Mouse (Mus musculus): ENCODE measurements around the gene Ppfibp2. TPM values are rescaled to one million over a fixed set of nuclear protein-coding genes. Genes with fewer than 3 reads are reported as not detected.

The Ppfibp2 gene
- polyA plus RNA-seq, 1 experiment = 0.60 TPM

GRCm38 (mm10) chr7:107699926-107700325 is 104.9 kb downstream of the Ppfibp2 start:
- TF ChIP-seq POLR2A (IDR thresholded peaks at IDR 0.05; ENCODE audit: insufficient read length, low read depth) = no peak
- no peak for TF ChIP-seq MYOG (IDR thresholded peaks at IDR 0.05; ENCODE audit: control insufficient read depth in 1 of 3, insufficient read depth in 1 of 3, insufficient read length in 2 of 3, low read depth in 2 of 3)
- no peak for TF ChIP-seq SRF (IDR thresholded peaks at IDR 0.05; ENCODE audit: control insufficient read depth, insufficient read length, low read depth)
- TF ChIP-seq MYOD1 (IDR thresholded peaks at IDR 0.05; ENCODE audit: control insufficient read depth in 1 of 3, insufficient read length in 2 of 3, low read depth in 2 of 3) = no peak
- no peak for TF ChIP-seq REST (IDR thresholded peaks at IDR 0.05; ENCODE audit: insufficient read depth, insufficient read length)
- no peak for TF ChIP-seq POLR2AphosphoS2 (IDR thresholded peaks at IDR 0.05; ENCODE audit: insufficient read length, low read depth)
- no peak for TF ChIP-seq TCF12 (IDR thresholded peaks at IDR 0.05; ENCODE audit: insufficient read depth, poor library complexity, severe bottlenecking)
- no peak for TF ChIP-seq E2F4 (IDR thresholded peaks at IDR 0.05; ENCODE audit: insufficient read depth)
- TF ChIP-seq TCF3 (IDR thresholded peaks at IDR 0.05; ENCODE audit: insufficient read length, low read depth) = no peak
- TF ChIP-seq CEBPB (IDR thresholded peaks at IDR 0.05; ENCODE audit: insufficient read depth, poor library complexity, severe bottlenecking) = no peak
- TF ChIP-seq USF1 (IDR thresholded peaks at IDR 0.05; ENCODE audit: low read depth) = no peak
- no peak for TF ChIP-seq MAX (IDR thresholded peaks at IDR 0.05; ENCODE audit: low read depth)
- no peak overlapping the region for H3K4me3 ChIP-seq
- no peak overlapping the region for H3ac ChIP-seq (ENCODE audit: control insufficient read depth, insufficient read length)
- H3K36me3 ChIP-seq (ENCODE audit: control insufficient read depth, insufficient read depth) = no peaks in the 10 kb centered on the region
- H3K79me2 ChIP-seq (ENCODE audit: control insufficient read depth, insufficient read depth) = no peaks in the 10 kb centered on the region
- H3K27me3 ChIP-seq (ENCODE audit: control insufficient read depth, insufficient read depth, insufficient read length) = no peaks in the 10 kb centered on the region
- no peak overlapping the region for H3K4me2 ChIP-seq (ENCODE audit: low read depth)

GRCm38 (mm10) chr7:107700646-107701045 is 105.6 kb downstream of the Ppfibp2 start:
- TF ChIP-seq REST (IDR thresholded peaks at IDR 0.05; ENCODE audit: insufficient read depth, insufficient read length) (no peak), POLR2A (IDR thresholded peaks at IDR 0.05; ENCODE audit: insufficient read length, low read depth) (no peak), TCF12 (IDR thresholded peaks at IDR 0.05; ENCODE audit: insufficient read depth, poor library complexity, severe bottlenecking) (no peak), CEBPB (IDR thresholded peaks at IDR 0.05; ENCODE audit: insufficient read depth, poor library complexity, severe bottlenecking) (no peak), MYOD1 (IDR thresholded peaks at IDR 0.05; ENCODE audit: control insufficient read depth in 1 of 3, insufficient read length in 2 of 3, low read depth in 2 of 3) (no peak), MAX (IDR thresholded peaks at IDR 0.05; ENCODE audit: low read depth) (no peak), MYOG (IDR thresholded peaks at IDR 0.05; ENCODE audit: control insufficient read depth in 1 of 3, insufficient read depth in 1 of 3, insufficient read length in 2 of 3, low read depth in 2 of 3) (no peak), E2F4 (IDR thresholded peaks at IDR 0.05; ENCODE audit: insufficient read depth) (no peak), POLR2AphosphoS2 (IDR thresholded peaks at IDR 0.05; ENCODE audit: insufficient read length, low read depth) (no peak), TCF3 (IDR thresholded peaks at IDR 0.05; ENCODE audit: insufficient read length, low read depth) (no peak), SRF (IDR thresholded peaks at IDR 0.05; ENCODE audit: control insufficient read depth, insufficient read length, low read depth) (no peak), USF1 (IDR thresholded peaks at IDR 0.05; ENCODE audit: low read depth) (no peak)
- no peaks in the 10 kb centered on the region for H3K79me2 ChIP-seq (ENCODE audit: control insufficient read depth, insufficient read depth)
- H3K36me3 ChIP-seq (ENCODE audit: control insufficient read depth, insufficient read depth) = no peaks in the 10 kb centered on the region
- no peak overlapping the region for H3ac ChIP-seq (ENCODE audit: control insufficient read depth, insufficient read length)
- H3K27me3 ChIP-seq (ENCODE audit: control insufficient read depth, insufficient read depth, insufficient read length) = no peaks in the 10 kb centered on the region
- no peak overlapping the region for H3K4me3 ChIP-seq
- H3K4me2 ChIP-seq (ENCODE audit: low read depth) = no peak overlapping the region

- Histone ChIP-seq H3K36me3 (ENCODE audit: control insufficient read depth, insufficient read depth) (no peaks in the 10 kb centered on the region), H3K79me2 (ENCODE audit: control insufficient read depth, insufficient read depth) (no peaks in the 10 kb centered on the region), H3K27me3 (ENCODE audit: control insufficient read depth, insufficient read depth, insufficient read length) (no peaks in the 10 kb centered on the region), H3K4me2 (ENCODE audit: low read depth) (no peak overlapping the region), H3K4me3 (no peak overlapping the region), H3ac (ENCODE audit: control insufficient read depth, insufficient read length) (no peak overlapping the region)
- TF ChIP-seq USF1 (IDR thresholded peaks at IDR 0.05; ENCODE audit: low read depth) = no peak
- TF ChIP-seq TCF3 (IDR thresholded peaks at IDR 0.05; ENCODE audit: insufficient read length, low read depth) = no peak
- no peak for TF ChIP-seq TCF12 (IDR thresholded peaks at IDR 0.05; ENCODE audit: insufficient read depth, poor library complexity, severe bottlenecking)
- no peak for TF ChIP-seq CEBPB (IDR thresholded peaks at IDR 0.05; ENCODE audit: insufficient read depth, poor library complexity, severe bottlenecking)
- TF ChIP-seq MYOG (IDR thresholded peaks at IDR 0.05; ENCODE audit: control insufficient read depth in 1 of 3, insufficient read depth in 1 of 3, insufficient read length in 2 of 3, low read depth in 2 of 3) = no peak
Observed at GRCm38 (mm10) chr7:107702461-107703380, 107.7 kb downstream of the Ppfibp2 start.

- H3K4me3 ChIP-seq = no peak overlapping the region
- no peaks in the 10 kb centered on the region for H3K36me3 ChIP-seq (ENCODE audit: control insufficient read depth, insufficient read depth)
- H3K79me2 ChIP-seq (ENCODE audit: control insufficient read depth, insufficient read depth) = no peaks in the 10 kb centered on the region
- TF ChIP-seq USF1 (IDR thresholded peaks at IDR 0.05; ENCODE audit: low read depth) = no peak
- H3ac ChIP-seq (ENCODE audit: control insufficient read depth, insufficient read length) = no peak overlapping the region
- H3K4me2 ChIP-seq (ENCODE audit: low read depth) = no peak overlapping the region
- H3K27me3 ChIP-seq (ENCODE audit: control insufficient read depth, insufficient read depth, insufficient read length) = no peaks in the 10 kb centered on the region
Observed at GRCm38 (mm10) chr7:107705941-107706340, 110.9 kb downstream of the Ppfibp2 start.

GRCm38 (mm10) chr7:107707650-107708049 is 112.6 kb downstream of the Ppfibp2 start:
- Histone ChIP-seq H3ac (ENCODE audit: control insufficient read depth, insufficient read length) (no peak overlapping the region), H3K4me3 (no peak overlapping the region), H3K4me2 (ENCODE audit: low read depth) (no peak overlapping the region), H3K79me2 (ENCODE audit: control insufficient read depth, insufficient read depth) (no peaks in the 10 kb centered on the region), H3K27me3 (ENCODE audit: control insufficient read depth, insufficient read depth, insufficient read length) (no peaks in the 10 kb centered on the region), H3K36me3 (ENCODE audit: control insufficient read depth, insufficient read depth) (no peaks in the 10 kb centered on the region)
- TF ChIP-seq POLR2A (IDR thresholded peaks at IDR 0.05; ENCODE audit: insufficient read length, low read depth) (no peak), E2F4 (IDR thresholded peaks at IDR 0.05; ENCODE audit: insufficient read depth) (no peak)
